Mouse (Mus musculus) liver, adult 2 months (tissue): ENCODE results near the gene Ptprg. TPM values are rescaled to one million over a fixed set of nuclear protein-coding genes. Genes with fewer than 3 reads are reported as not detected.

Source experiments
- DNase-seq: peaks from one replicate; pipeline ENCODE4 v3.0.0-alpha.2; 2011; ENCODE audit warnings: low read depth, low spot score; ENCODE audit errors: extremely low read depth
- H3K27ac ChIP-seq: fragments of 200-500 bp; replicated peaks from 2 replicates; pipeline ENCODE4 v1.5.1; 2012; ENCODE audit warnings: low read depth, mild to moderate bottlenecking, control low read depth, inconsistent platforms, low read length; ENCODE audit not compliant: insufficient read depth
- H3K27me3 ChIP-seq: fragments of 200-500 bp; 2 replicates; pipeline ENCODE4 v1.6.1; 2012; ENCODE audit warnings: mild to moderate bottlenecking, moderate library complexity, low read length, inconsistent platforms; ENCODE audit not compliant: control insufficient read depth, insufficient read depth
- H3K36me3 ChIP-seq: fragments of 200-500 bp; 2 replicates; pipeline ENCODE4 v1.6.1; 2012; ENCODE audit warnings: low read length, inconsistent platforms; ENCODE audit not compliant: control insufficient read depth, insufficient read depth
- H3K4me1 ChIP-seq: fragments of 200-500 bp; 2 replicates; pipeline ENCODE4 v1.6.1; 2011; ENCODE audit warnings: low read length; ENCODE audit not compliant: control insufficient read depth, insufficient read depth
- H3K4me3 ChIP-seq: fragments of 200-500 bp; 2 replicates; pipeline ENCODE4 v1.5.1; 2011; ENCODE audit warnings: low read depth, mild to moderate bottlenecking, control low read depth, low read length, moderate library complexity; ENCODE audit not compliant: insufficient read depth
- H3K79me2 ChIP-seq: fragments of 200-500 bp; 2 replicates; pipeline ENCODE4 v1.6.1; 2012; ENCODE audit warnings: inconsistent platforms, mild to moderate bottlenecking, low read length, moderate library complexity; ENCODE audit not compliant: control insufficient read depth, insufficient read depth
- H3K9ac ChIP-seq: fragments of 200-500 bp; 2 replicates; pipeline ENCODE4 v1.6.1; 2012; ENCODE audit warnings: low read depth, mild to moderate bottlenecking, control low read depth, inconsistent platforms, low read length
- CTCF ChIP-seq: fragments of 200-500 bp; IDR thresholded peaks from 2 replicates; pipeline ENCODE4 v1.5.1; 2011; ENCODE audit warnings: low read depth, low read length, control low read depth
- POLR2A ChIP-seq: fragments of 200-500 bp; IDR thresholded peaks from 2 replicates; pipeline ENCODE4 v1.6.1; 2011; ENCODE audit warnings: low read length, control low read depth; ENCODE audit not compliant: insufficient read depth; ENCODE audit errors: extremely low read depth
- WGBS: fragments of 180-500 bp; shearing (Covaris S2); methylation state at CpG from one replicate; pipeline ENCODE4 v1.1.7; 2018; 5-methylcytosine and 5-hydroxymethylcytosine counted together
- polyA plus RNA-seq: library from polyadenylated mRNA; depleted of rRNA; stranded (reverse); fragments of >200 nt; gene quantifications from 2 replicates; pipeline ENCODE4 v1.2.3, GENCODE M21; 2012
- total RNA-seq: library from RNA; depleted of rRNA; stranded (reverse); fragments of >200 nt; gene quantifications from 2 replicates; pipeline ENCODE4 v1.2.3, GENCODE M21; 2014

Gene Ptprg
- total and polyA plus RNA-seq, 2 experiments: 17.4 to 19.9 TPM

DNA sequence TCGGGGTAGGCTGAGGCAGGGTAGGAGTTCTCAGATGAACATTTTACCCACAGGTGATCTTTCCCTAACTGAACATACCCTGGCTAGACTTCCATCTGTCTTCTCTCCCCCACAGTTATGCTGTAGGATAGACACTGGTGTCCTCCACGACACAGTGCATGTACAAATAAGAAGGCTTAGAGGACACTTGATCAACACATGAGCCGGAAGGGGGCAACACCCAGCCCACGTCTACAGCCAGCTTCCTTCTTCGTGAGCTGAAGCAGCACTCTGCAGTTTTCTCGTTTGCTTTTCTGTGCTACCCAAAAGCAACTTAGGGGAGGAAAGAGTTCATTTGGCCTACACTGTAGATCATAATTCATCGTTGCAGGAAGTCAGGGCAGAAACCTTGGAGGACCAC is 554.7 kb downstream of the Ptprg start:
- Histone ChIP-seq H3K4me1 (peaks cover 31% of the 10 kb centered on the region), H3K27ac (no peak overlapping the region), H3K27me3 (no peaks in the 10 kb centered on the region), H3K4me3 (no peak overlapping the region), H3K79me2 (no peaks in the 10 kb centered on the region; the same call in 1 of the 2 replicates), H3K9ac (no peak overlapping the region), H3K36me3 (no peaks in the 10 kb centered on the region)
- 85% methylated on average over 7 of the region's 7 CpGs for WGBS
- TF ChIP-seq POLR2A (no peak), CTCF (no peak)
- no peak for DNase-seq

- H3K4me3 ChIP-seq: no peak overlapping the region
- DNase-seq: peak; percentile 99
- no peaks in the 10 kb centered on the region for H3K36me3 ChIP-seq
- peak overlapping the region; percentile 60 for H3K27ac ChIP-seq
- H3K4me1 ChIP-seq: peaks cover 17% of the 10 kb centered on the region
- no peak overlapping the region for H3K9ac ChIP-seq
- TF ChIP-seq POLR2A (no peak), CTCF (no peak)
- H3K79me2 ChIP-seq: no peaks in the 10 kb centered on the region; the same call in 1 of the 2 replicates
- H3K27me3 ChIP-seq: no peaks in the 10 kb centered on the region
- 2% methylated on average over 2 of the region's 2 CpGs for WGBS
Measured at GRCm38 (mm10) chr14:12112548-12113011, 559.2 kb downstream of the Ptprg start.

- TF ChIP-seq CTCF (no peak), POLR2A (no peak)
- Histone ChIP-seq H3K27ac (peak overlapping the region; percentile 61), H3K36me3 (no peaks in the 10 kb centered on the region), H3K4me3 (no peak overlapping the region), H3K79me2 (no peaks in the 10 kb centered on the region), H3K27me3 (no peaks in the 10 kb centered on the region), H3K4me1 (peaks cover 17% of the 10 kb centered on the region), H3K9ac (peak overlapping the region; percentile 30)
- 24% methylated on average over 5 of the region's 5 CpGs for WGBS
- DNase-seq: peak; percentile 65
Measured at GRCm38 (mm10) chr14:12113326-12113725, 560.0 kb downstream of the Ptprg start.

GRCm38 (mm10) chr14:12114016-12114415 is 560.7 kb downstream of the Ptprg start:
- Histone ChIP-seq H3K4me3 (no peak overlapping the region), H3K4me1 (peaks cover 17% of the 10 kb centered on the region), H3K36me3 (no peaks in the 10 kb centered on the region), H3K9ac (no peak overlapping the region), H3K27me3 (no peaks in the 10 kb centered on the region), H3K27ac (no peak overlapping the region), H3K79me2 (no peaks in the 10 kb centered on the region)
- TF ChIP-seq POLR2A: no peak
- TF ChIP-seq CTCF: no peak
- no peak for DNase-seq
- 81% methylated on average over 6 of the region's 6 CpGs for WGBS

DNA sequence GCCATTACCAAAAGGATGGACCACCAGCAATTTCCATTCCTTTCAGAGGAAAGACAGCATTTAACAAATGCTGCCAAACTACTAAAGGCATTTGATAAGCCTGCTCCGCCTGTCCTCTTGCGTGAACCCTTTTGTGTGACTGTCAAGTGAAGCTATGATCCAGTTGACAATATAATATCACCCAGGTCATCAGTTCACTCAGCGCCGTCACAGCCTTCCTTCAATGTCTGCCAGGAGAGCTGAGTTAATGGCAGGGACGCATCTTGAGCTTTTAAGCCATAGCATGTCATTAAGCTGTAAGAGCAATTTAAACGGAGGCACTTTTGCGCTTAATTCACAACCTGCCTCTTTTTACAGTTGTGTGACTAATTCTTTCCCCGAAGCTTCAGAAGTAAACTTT is 565.9 kb downstream of the Ptprg start:
- H3K4me1 ChIP-seq: no peaks in the 10 kb centered on the region
- 93% methylated on average over 8 of the region's 8 CpGs for WGBS
- TF ChIP-seq CTCF (no peak), POLR2A (no peak)
- H3K4me3 ChIP-seq: no peak overlapping the region
- H3K79me2 ChIP-seq: no peaks in the 10 kb centered on the region
- H3K36me3 ChIP-seq: no peaks in the 10 kb centered on the region
- no peaks in the 10 kb centered on the region for H3K27me3 ChIP-seq
- DNase-seq: no peak
- H3K9ac ChIP-seq: no peak overlapping the region
- no peak overlapping the region for H3K27ac ChIP-seq

DNA sequence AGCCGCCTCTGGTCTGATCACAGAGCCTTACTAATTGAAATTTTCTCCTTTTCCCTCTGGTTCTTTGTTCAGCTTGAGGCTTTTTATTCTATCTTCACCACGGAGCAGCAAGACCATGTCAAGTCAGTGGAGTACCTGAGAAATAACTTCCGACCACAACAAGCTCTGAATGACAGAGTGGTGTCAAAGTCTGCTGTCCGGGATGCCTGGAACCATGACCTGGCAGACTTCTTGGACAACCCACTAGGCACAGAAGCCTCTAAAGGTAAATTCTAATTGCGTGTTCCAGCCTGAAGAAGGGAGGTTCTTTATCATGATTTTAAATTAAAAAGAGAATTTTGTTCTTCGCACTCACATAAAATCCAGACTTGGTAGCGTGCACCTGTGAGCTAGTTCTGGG is 568.6 kb downstream of the Ptprg start:
- Histone ChIP-seq H3K79me2 (no peaks in the 10 kb centered on the region), H3K9ac (no peak overlapping the region), H3K4me1 (no peaks in the 10 kb centered on the region), H3K27me3 (no peaks in the 10 kb centered on the region), H3K27ac (no peak overlapping the region), H3K4me3 (no peak overlapping the region), H3K36me3 (no peaks in the 10 kb centered on the region)
- WGBS: 94% methylated on average over 7 of the region's 7 CpGs
- DNase-seq: no peak
- no peak for TF ChIP-seq POLR2A
- TF ChIP-seq CTCF: no peak
